Mouse (Mus musculus) heart, postnatal 0 days (tissue): ENCODE results near the gene Tmem144. TPM values are rescaled to one million over a fixed set of nuclear protein-coding genes. Genes with fewer than 3 reads are reported as not detected.

Experiments used
- ATAC-seq: fragments of 200-750 bp; cut with Nextera tagmentation; 2 replicates; pipeline ENCODE4 v1.8.0; 2017; ENCODE audit warnings: low read depth, moderate number of reproducible peaks, moderate library complexity; ENCODE audit not compliant: insufficient read depth
- DNase-seq: peaks from one replicate; pipeline ENCODE4 v3.0.0-alpha.2; 2016; ENCODE audit warnings: low spot score
- H3K27ac ChIP-seq: fragments of 300-500 bp; sonication (generic); 2 replicates; pipeline ENCODE4 v1.5.1; 2014; ENCODE audit warnings: low read depth, mild to moderate bottlenecking
- H3K27me3 ChIP-seq: fragments of 300-500 bp; sonication (generic); 2 replicates; pipeline ENCODE4 v1.6.1; 2014; ENCODE audit warnings: low read length, mixed read lengths; ENCODE audit not compliant: control insufficient read depth, insufficient read depth
- H3K36me3 ChIP-seq: fragments of 300-500 bp; sonication (generic); replicated peaks from 2 replicates; pipeline ENCODE4 v1.6.1; 2014; ENCODE audit warnings: low read length, mixed read lengths; ENCODE audit not compliant: control insufficient read depth, insufficient read depth
- H3K4me1 ChIP-seq: fragments of 300-500 bp; sonication (generic); 2 replicates; pipeline ENCODE4 v1.6.1; 2014; ENCODE audit warnings: antibody characterized with exemption; ENCODE audit not compliant: control insufficient read depth, insufficient read depth
- H3K4me2 ChIP-seq: fragments of 300-500 bp; sonication (generic); 2 replicates; pipeline ENCODE4 v1.6.1; 2014; ENCODE audit warnings: low read depth, mild to moderate bottlenecking, low read length, moderate library complexity
- H3K4me3 ChIP-seq: fragments of 300-500 bp; sonication (generic); 2 replicates; pipeline ENCODE4 v1.5.1; 2014; ENCODE audit warnings: low read depth, low read length
- H3K9ac ChIP-seq: fragments of 300-500 bp; sonication (generic); replicated peaks from 2 replicates; pipeline ENCODE4 v1.6.1; 2014; ENCODE audit warnings: low read depth, low read length, mixed read lengths
- H3K9me3 ChIP-seq: fragments of 300-500 bp; sonication (generic); replicated peaks from 2 replicates; pipeline ENCODE4 v1.6.1; 2016; ENCODE audit warnings: low read length; ENCODE audit not compliant: control insufficient read depth
- CTCF ChIP-seq: IDR thresholded peaks from 2 replicates; pipeline ENCODE4 v1.5.1; 2016; ENCODE audit warnings: antibody characterized with exemption, control low read depth, low read depth
- EP300 ChIP-seq: IDR thresholded peaks from 2 replicates; pipeline ENCODE4 v1.6.1; 2016; ENCODE audit warnings: antibody characterized with exemption, low read depth
- WGBS: fragments of 180-500 bp; shearing (Covaris S2); extraction: QIAGEN DNeasy Blood & Tissue Kit; methylation state at CpG from one replicate; pipeline ENCODE4 v1.1.7; 2014; 5-methylcytosine and 5-hydroxymethylcytosine counted together
- polyA plus RNA-seq: library from polyadenylated mRNA; unstranded; fragments of >200 nt; fragmentation: Nextera tagmentation; extraction: Ambion mirVana; gene quantifications from 2 replicates; pipeline ENCODE4 v1.2.1, GENCODE M21; 2015
- total RNA-seq: library from RNA; depleted of rRNA; stranded (reverse); fragments of >200 nt; gene quantifications from 2 replicates; pipeline ENCODE4 v1.2.3, GENCODE M21; 2014; ENCODE audit warnings: low replicate concordance

Tmem144 gene
- total and polyA plus RNA-seq, 2 experiments from 2014 or later = 7.9 to 12.2 TPM

- 59% methylated on average over 13 of the region's 13 CpGs for WGBS
- no peak for DNase-seq
- Histone ChIP-seq H3K4me3 (no peak overlapping the region), H3K9ac (no peak overlapping the region), H3K27ac (peak overlapping the region; percentile 51), H3K27me3 (no peaks in the 10 kb centered on the region), H3K4me2 (no peak overlapping the region), H3K36me3 (peaks cover 22% of the 10 kb centered on the region; the same call in 1 of the 2 replicates), H3K9me3 (no peaks in the 10 kb centered on the region), H3K4me1 (peaks cover 27% of the 10 kb centered on the region)
- TF ChIP-seq CTCF = no peak
- TF ChIP-seq EP300 = no peak
- ATAC-seq = no peak
These were observed 45.2 kb upstream of the Tmem144 start for GRCm38 (mm10) chr3:79897534-79898370.

DNA sequence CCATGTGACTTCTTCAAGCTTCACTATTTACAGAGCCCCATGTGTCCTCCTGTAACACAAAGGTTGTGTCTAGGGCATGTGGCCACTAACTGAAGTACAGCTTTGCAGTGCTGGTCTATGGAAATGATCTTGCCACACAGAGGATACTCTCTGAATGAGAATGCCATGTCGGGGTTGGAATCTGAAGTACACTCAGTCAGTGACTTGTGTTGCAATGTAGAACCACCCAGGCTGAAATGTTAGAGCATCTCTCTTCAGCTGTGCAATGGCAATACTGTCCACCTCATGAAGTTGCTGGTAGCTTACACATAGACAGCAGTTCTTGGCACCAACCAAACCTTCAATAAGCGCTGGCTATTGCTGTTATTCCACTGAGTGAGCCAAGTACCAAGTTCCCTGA, 35.4 kb upstream of the Tmem144 start:
- Histone ChIP-seq H3K9me3 (no peaks in the 10 kb centered on the region), H3K27ac (peak overlapping the region; percentile 89), H3K4me1 (peaks cover 6% of the 10 kb centered on the region; the same call in 1 of the 2 replicates), H3K4me3 (peak overlapping the region; percentile 66), H3K4me2 (peak overlapping the region; percentile 80), H3K36me3 (no peaks in the 10 kb centered on the region), H3K9ac (peak overlapping the region; percentile 78), H3K27me3 (no peaks in the 10 kb centered on the region)
- ATAC-seq (0 out of 2 replicates have a peak, but pooled peaks have one; percentile 11), DNase-seq (no peak)
- TF ChIP-seq CTCF (no peak), EP300 (no peak)
- WGBS = 14% methylated on average over 2 of the region's 2 CpGs

GRCm38 (mm10) chr3:79887161-79887855, 34.7 kb upstream of the Tmem144 start:
- Histone ChIP-seq H3K9ac (peak overlapping the region; percentile 78), H3K27me3 (no peaks in the 10 kb centered on the region), H3K4me1 (peaks cover 6% of the 10 kb centered on the region; the same call in 1 of the 2 replicates), H3K4me3 (peak overlapping the region; percentile 66), H3K9me3 (no peaks in the 10 kb centered on the region), H3K36me3 (no peaks in the 10 kb centered on the region), H3K27ac (peak overlapping the region; percentile 89), H3K4me2 (peak overlapping the region; percentile 80)
- DNase-seq (no peak), ATAC-seq (no peak)
- TF ChIP-seq EP300 (peak; percentile 6; the same call in 1 of the 2 replicates), CTCF (no peak)
- 17% methylated on average over 8 of the region's 8 CpGs for WGBS

DNA sequence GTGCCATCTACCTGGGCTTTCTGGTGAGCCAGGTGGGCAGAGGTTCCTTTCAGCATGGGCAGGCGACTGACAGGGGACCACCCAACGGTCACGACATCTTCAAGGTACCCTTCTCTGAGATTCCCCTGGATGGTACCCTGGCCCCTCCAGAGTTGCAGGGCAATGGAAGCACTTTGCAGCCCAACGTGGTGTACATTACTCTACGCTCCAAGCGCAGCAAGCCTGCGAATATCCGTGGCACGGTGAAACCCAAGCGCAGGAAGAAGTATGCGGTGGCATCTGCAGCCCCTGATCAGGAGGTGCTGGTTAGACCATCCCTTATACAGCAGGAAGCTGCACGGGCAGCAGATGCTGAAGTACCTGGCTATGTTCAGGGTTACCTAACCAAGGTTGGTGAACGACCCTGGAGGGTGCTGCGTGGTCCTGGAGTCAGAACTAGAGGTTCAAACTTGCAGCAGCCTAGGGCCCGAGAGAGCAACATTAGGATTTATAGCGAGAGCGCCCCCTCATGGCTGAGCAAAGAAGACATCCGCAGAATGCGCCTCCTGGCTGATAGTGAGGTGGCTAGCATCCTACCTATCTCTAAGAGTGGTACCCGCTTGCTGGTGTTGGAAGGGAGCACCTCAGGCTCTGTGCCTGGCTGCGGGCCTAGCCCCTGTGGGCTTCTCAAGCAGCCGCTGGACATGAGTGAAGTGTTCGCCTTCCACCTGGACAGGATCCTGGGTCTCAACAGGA, 34.0 kb upstream of the Tmem144 start:
- Histone ChIP-seq H3K27me3 (no peaks in the 10 kb centered on the region), H3K9me3 (no peaks in the 10 kb centered on the region), H3K9ac (peak overlapping the region; percentile 78), H3K4me2 (peak overlapping the region; percentile 80), H3K36me3 (no peaks in the 10 kb centered on the region), H3K27ac (peak overlapping the region; percentile 89), H3K4me3 (peak overlapping the region; percentile 66), H3K4me1 (peaks cover 6% of the 10 kb centered on the region; the same call in 1 of the 2 replicates)
- ATAC-seq (peak; percentile 32; the same call in 1 of the 2 replicates), DNase-seq (no peak)
- 45% methylated on average over 23 of the region's 23 CpGs for WGBS
- peak; percentile 57 for TF ChIP-seq CTCF
- 0 out of 2 replicates have a peak, but pooled peaks have one; percentile 15 for TF ChIP-seq EP300
